Mouse (Mus musculus): ENCODE measurements around the gene Gm17190.

DNA sequence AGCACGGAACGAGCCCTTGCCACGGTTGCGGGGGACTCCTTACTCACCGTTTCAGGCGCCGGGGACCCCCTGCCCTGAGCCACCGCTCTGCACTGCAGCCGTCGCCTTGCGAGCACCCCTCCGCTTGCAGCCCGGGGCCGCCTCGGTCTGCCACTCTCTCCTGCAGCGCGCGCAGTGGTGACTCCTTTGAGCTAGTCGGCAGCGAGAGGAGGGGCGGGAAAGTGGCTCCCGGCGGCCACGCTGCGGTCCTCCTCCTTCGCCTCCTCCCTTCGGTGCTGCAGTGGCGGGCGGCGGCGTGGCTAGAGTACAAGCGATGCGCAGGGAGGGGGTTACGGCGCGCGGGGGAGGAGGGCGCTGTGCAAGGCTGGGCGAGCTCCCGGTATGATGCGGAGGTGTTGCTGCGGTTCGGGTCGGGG lies 50.6 kb downstream of the Gm17190 start, which contains the start of gene Sv2c:
- TF ChIP-seq CTCF (conservative IDR thresholded peaks at IDR 0.05 in 1 of 2, IDR thresholded peaks at IDR 0.05 in 1 of 2; ENCODE audit: low read depth in 2 of 2, low read length in 2 of 2) (no peak), PAX5 (IDR thresholded peaks at IDR 0.05; ENCODE audit: low read length) (no peak), SIN3A (IDR thresholded peaks at IDR 0.05; ENCODE audit: low read length) (no peak), POLR2A (IDR thresholded peaks at IDR 0.05; ENCODE audit: low read depth, low read length) (no peak), RAD21 (IDR thresholded peaks at IDR 0.05; ENCODE audit: low read depth, low read length) (no peak), MXI1 (IDR thresholded peaks at IDR 0.05; ENCODE audit: low read depth, low read length) (no peak), MEF2A (IDR thresholded peaks at IDR 0.05; ENCODE audit: borderline replicate concordance, low read depth, low read length) (no peak), TCF12 (IDR thresholded peaks at IDR 0.05; ENCODE audit: low read depth, low read length) (no peak), ZC3H11A (IDR thresholded peaks at IDR 0.05; ENCODE audit: low read depth, low read length) (no peak), E2F4 (IDR thresholded peaks at IDR 0.05; ENCODE audit: insufficient replicate concordance, low read depth, low read length) (no peak), MYC (IDR thresholded peaks at IDR 0.05; ENCODE audit: low read depth, low read length) (no peak)

Measured in CH12.LX (cell line).